Mouse (Mus musculus) stomach, embryonic 14.5 days (tissue): ENCODE results near the gene Gm20716. TPM values are rescaled to one million over a fixed set of nuclear protein-coding genes. Genes with fewer than 3 reads are reported as not detected.

ENCODE experiments used
- ATAC-seq: fragments of 200-750 bp; cut with Nextera tagmentation; 2 replicates; pipeline ENCODE4 v1.8.0; 2017; ENCODE audit warnings: low read depth, moderate TSS enrichment; ENCODE audit not compliant: insufficient number of reproducible peaks, insufficient read depth, low FRiP score
- H3K27ac ChIP-seq: fragments of 300-500 bp; sonication (generic); 2 replicates; pipeline ENCODE4 v1.5.1; 2014; ENCODE audit warnings: mild to moderate bottlenecking, low read length, moderate library complexity, mixed read lengths
- H3K27me3 ChIP-seq: fragments of 300-500 bp; sonication (generic); 2 replicates; pipeline ENCODE4 v1.6.1; 2014; ENCODE audit warnings: low read length, control low read depth, mixed read lengths; ENCODE audit not compliant: control insufficient read depth, insufficient read depth
- H3K36me3 ChIP-seq: fragments of 300-500 bp; sonication (generic); 2 replicates; pipeline ENCODE4 v1.6.1; 2014; ENCODE audit warnings: mild to moderate bottlenecking, control low read depth, low read length, moderate library complexity, mixed read lengths; ENCODE audit not compliant: control insufficient read depth, insufficient read depth
- H3K4me1 ChIP-seq: fragments of 300-500 bp; sonication (generic); 2 replicates; pipeline ENCODE4 v1.6.1; 2014; ENCODE audit warnings: low read length, control low read depth, mixed read lengths; ENCODE audit not compliant: control insufficient read depth, insufficient read depth
- H3K4me2 ChIP-seq: fragments of 300-500 bp; sonication (generic); replicated peaks from 2 replicates; pipeline ENCODE4 v1.6.1; 2014; ENCODE audit warnings: low read depth, low read length, control low read depth
- H3K4me3 ChIP-seq: fragments of 300-500 bp; sonication (generic); 2 replicates; pipeline ENCODE4 v1.5.1; 2014; ENCODE audit warnings: low read depth, low read length, control low read depth
- H3K9ac ChIP-seq: fragments of 300-500 bp; sonication (generic); replicated peaks from 2 replicates; pipeline ENCODE4 v1.6.1; 2014; ENCODE audit warnings: low read depth, mild to moderate bottlenecking, control low read depth, low read length, moderate library complexity, mixed read lengths
- H3K9me3 ChIP-seq: fragments of 300-500 bp; sonication (generic); 2 replicates; pipeline ENCODE4 v1.6.1; 2016; ENCODE audit warnings: low read depth, low read length, control low read depth; ENCODE audit not compliant: control insufficient read depth
- WGBS: fragments of 180-500 bp; shearing (Covaris S2); extraction: QIAGEN DNeasy Blood & Tissue Kit; methylation state at CpG from one replicate; pipeline ENCODE4 v1.1.7; 2014; 5-methylcytosine and 5-hydroxymethylcytosine counted together
- polyA plus RNA-seq: library from polyadenylated mRNA; unstranded; fragments of >200 nt; fragmentation: Nextera tagmentation; extraction: Ambion mirVana; gene quantifications from 2 replicates; pipeline ENCODE4 v1.2.1, GENCODE M21; 2014

Gene Gm20716
- polyA plus RNA-seq, result 29.9 and 31.9 TPM in 2 replicates

- Histone ChIP-seq H3K4me2 (peak within 1 kb of the TSS; percentile 99), H3K27me3 (no peaks in the 10 kb centered on the region), H3K27ac (peak within 1 kb of the TSS; percentile 92), H3K36me3 (peaks cover 15% of the 10 kb centered on the region), H3K4me3 (peak within 1 kb of the TSS; percentile 100), H3K9me3 (no peaks in the 10 kb centered on the region), H3K9ac (peak within 1 kb of the TSS; percentile 73), H3K4me1 (peaks cover 21% of the 10 kb centered on the region)
- peak; percentile 78 for ATAC-seq
- under 1% methylated on average over 73 of the region's 73 CpGs for WGBS
Observed at GRCm38 (mm10) chr2:168230026-168230728, at the start of gene Gm20716, which contains the start of the genes Dpm1 and Mocs3. Gene Gm20716 (minus strand): TSS chr2:168230364. Gene Dpm1 (minus strand): TSS chr2:168230591. Gene Mocs3 (plus strand): TSS chr2:168230622.

DNA sequence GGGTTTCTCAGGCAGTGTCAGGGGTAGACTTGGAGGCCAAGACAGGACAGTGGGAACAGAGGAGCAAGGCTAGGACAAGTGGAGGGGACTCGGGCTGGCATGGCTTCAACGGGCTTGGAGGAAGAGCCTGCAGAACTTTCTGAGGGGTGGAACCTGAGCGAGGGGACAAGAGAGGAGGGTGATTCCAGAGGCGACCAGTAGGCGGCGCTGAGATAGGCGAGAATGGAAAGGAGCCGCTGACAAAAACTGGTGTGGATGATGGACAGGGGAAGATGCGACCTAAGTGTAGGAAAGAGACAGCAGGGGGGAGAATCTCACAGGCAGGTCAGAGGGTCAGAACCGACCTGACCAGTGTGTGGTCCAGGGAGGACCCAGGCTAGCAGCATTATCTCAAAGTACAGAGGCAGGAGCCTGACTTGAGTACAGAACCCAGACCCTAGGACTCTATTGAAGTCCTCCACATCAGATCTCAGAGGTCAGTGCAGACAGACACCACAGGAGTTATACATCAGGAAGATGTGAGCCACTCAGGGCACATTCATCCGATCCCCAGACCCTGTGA is 44.3 kb upstream of the Gm20716 start:
- ATAC-seq, result no peak
- no peak overlapping the region for H3K4me2 ChIP-seq
- 11% methylated on average over 11 of the region's 11 CpGs for WGBS
- no peak overlapping the region for H3K4me3 ChIP-seq
- H3K9ac ChIP-seq, result no peak overlapping the region
- H3K36me3 ChIP-seq, result no peaks in the 10 kb centered on the region
- H3K9me3 ChIP-seq, result no peaks in the 10 kb centered on the region
- no peaks in the 10 kb centered on the region for H3K4me1 ChIP-seq
- H3K27me3 ChIP-seq, result no peaks in the 10 kb centered on the region
- H3K27ac ChIP-seq, result no peak overlapping the region

- no peak for ATAC-seq
- 46% methylated on average over 9 of the region's 9 CpGs for WGBS
- no peaks in the 10 kb centered on the region for H3K4me1 ChIP-seq
- no peak overlapping the region for H3K9ac ChIP-seq
- H3K27me3 ChIP-seq, result no peaks in the 10 kb centered on the region
- H3K36me3 ChIP-seq, result no peaks in the 10 kb centered on the region
- H3K4me3 ChIP-seq, result no peak overlapping the region
- no peaks in the 10 kb centered on the region for H3K9me3 ChIP-seq
- no peak overlapping the region for H3K4me2 ChIP-seq
- no peak overlapping the region for H3K27ac ChIP-seq
Observed at GRCm38 (mm10) chr2:168273387-168273786, 43.2 kb upstream of the Gm20716 start.

- no peak for ATAC-seq
- no peaks in the 10 kb centered on the region for H3K36me3 ChIP-seq
- H3K27me3 ChIP-seq, result no peaks in the 10 kb centered on the region
- H3K9ac ChIP-seq, result no peak overlapping the region
- no peaks in the 10 kb centered on the region for H3K9me3 ChIP-seq
- no peak overlapping the region for H3K4me3 ChIP-seq
- 24% methylated on average over 7 of the region's 7 CpGs for WGBS
- no peak overlapping the region for H3K27ac ChIP-seq
- H3K4me2 ChIP-seq, result peak overlapping the region; percentile 20; the same call in 1 of the 2 replicates
- H3K4me1 ChIP-seq, result no peaks in the 10 kb centered on the region
Observed at GRCm38 (mm10) chr2:168268033-168268432, 37.9 kb upstream of the Gm20716 start.

DNA sequence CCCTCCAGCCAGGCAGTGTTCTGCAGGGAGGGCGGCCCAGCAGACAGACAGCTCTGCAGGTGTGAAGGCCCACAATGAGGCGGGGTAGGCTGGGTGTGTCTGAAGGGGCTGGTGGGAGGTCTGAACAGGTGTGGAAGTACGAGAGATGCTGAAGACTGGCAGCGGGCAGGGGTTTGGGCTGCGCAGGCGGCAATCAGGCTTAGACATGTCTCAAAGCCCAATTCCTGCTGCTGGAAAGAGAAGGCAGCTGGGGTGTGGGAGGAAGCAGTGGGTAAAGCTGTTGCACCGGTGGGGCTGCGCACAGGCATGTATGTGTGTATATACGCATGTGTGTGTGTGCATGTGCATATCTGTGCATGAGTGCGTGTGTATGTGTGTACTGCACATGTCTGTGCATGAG is 30.7 kb upstream of the Gm20716 start:
- Histone ChIP-seq H3K9ac (no peak overlapping the region), H3K27ac (no peak overlapping the region), H3K4me3 (no peak overlapping the region), H3K4me1 (no peaks in the 10 kb centered on the region), H3K36me3 (no peaks in the 10 kb centered on the region), H3K4me2 (no peak overlapping the region), H3K9me3 (no peaks in the 10 kb centered on the region), H3K27me3 (no peaks in the 10 kb centered on the region)
- WGBS, result 84% methylated on average over 10 of the region's 10 CpGs
- ATAC-seq, result no peak

DNA sequence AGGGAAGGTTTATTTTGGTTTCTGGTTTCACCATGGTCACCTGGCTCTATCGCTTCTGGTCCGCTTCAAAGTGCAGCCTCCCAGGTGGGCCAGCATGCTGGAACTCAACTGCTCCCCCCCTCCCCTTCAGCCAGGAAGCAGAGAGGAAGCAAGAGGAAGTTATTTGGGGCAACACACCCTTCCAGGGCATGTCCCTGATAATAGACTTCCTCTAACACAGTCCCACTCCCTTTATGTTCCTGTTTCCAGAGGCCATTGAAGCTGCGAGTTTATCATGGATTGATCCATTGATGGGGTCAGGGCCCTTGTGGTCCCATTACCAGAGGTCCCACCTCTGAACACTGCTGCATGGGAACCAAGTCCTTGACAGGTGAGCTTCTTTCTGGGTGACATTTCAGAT is 30.0 kb upstream of the Gm20716 start:
- no peak overlapping the region for H3K4me3 ChIP-seq
- H3K9ac ChIP-seq, result no peak overlapping the region
- WGBS, result 68% methylated on average over 3 of the region's 3 CpGs
- no peaks in the 10 kb centered on the region for H3K36me3 ChIP-seq
- ATAC-seq, result no peak
- H3K4me2 ChIP-seq, result no peak overlapping the region
- H3K27ac ChIP-seq, result no peak overlapping the region
- no peaks in the 10 kb centered on the region for H3K27me3 ChIP-seq
- H3K9me3 ChIP-seq, result no peaks in the 10 kb centered on the region
- no peaks in the 10 kb centered on the region for H3K4me1 ChIP-seq

DNA sequence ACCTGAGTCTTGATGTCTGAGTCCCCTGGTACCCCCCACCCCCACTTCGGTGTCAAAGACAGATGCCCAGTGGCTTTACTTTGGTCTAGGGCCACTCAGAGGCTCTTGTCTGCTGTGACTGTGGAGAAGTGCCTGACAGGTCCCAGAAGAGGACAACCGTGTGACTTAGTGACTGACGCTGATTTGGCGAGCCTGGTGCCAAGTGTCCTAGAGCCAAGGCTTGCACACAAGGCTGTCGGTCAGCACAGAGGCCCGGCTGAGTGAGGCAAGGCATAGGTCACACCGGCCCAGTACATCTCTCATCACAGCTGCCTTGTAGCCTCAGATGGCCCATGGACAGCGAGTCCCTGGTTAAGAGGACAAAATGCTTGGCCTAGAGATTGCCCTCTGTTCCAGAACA is 28.9 kb upstream of the Gm20716 start:
- Histone ChIP-seq H3K27ac (no peak overlapping the region), H3K4me2 (no peak overlapping the region), H3K9me3 (no peaks in the 10 kb centered on the region), H3K9ac (no peak overlapping the region), H3K4me3 (no peak overlapping the region), H3K36me3 (no peaks in the 10 kb centered on the region), H3K27me3 (no peaks in the 10 kb centered on the region), H3K4me1 (no peaks in the 10 kb centered on the region)
- ATAC-seq, result no peak
- 86% methylated on average over 8 of the region's 8 CpGs for WGBS

- H3K36me3 ChIP-seq, result no peaks in the 10 kb centered on the region
Observed at GRCm38 (mm10) chr2:168257188-168257587, 27.0 kb upstream of the Gm20716 start.

More at GRCm38 (mm10) chr2:168257188-168257587, 27.0 kb upstream of the Gm20716 start:
- Histone ChIP-seq H3K4me1 (no peaks in the 10 kb centered on the region), H3K4me2 (no peak overlapping the region), H3K27me3 (no peaks in the 10 kb centered on the region), H3K9me3 (no peaks in the 10 kb centered on the region), H3K4me3 (no peak overlapping the region), H3K9ac (no peak overlapping the region), H3K27ac (no peak overlapping the region)
- ATAC-seq, result no peak
- 87% methylated on average over 4 of the region's 4 CpGs for WGBS
